Mouse (Mus musculus) MEL (cell line): ENCODE data around the gene Dlgap1.

ENCODE experiments used
- BHLHE40 ChIP-seq: IDR thresholded peaks from 2 replicates; pipeline ENCODE4 v1.6.1; 2012; ENCODE audit warnings: low read depth, mild to moderate bottlenecking, inconsistent platforms, low read length, improper control_type of control experiment, borderline replicate concordance
- CHD1 ChIP-seq: IDR thresholded peaks from 2 replicates; pipeline ENCODE4 v1.6.1; 2012; ENCODE audit warnings: low read depth, mild to moderate bottlenecking, inconsistent platforms, low read length, improper control_type of control experiment
- CTCF ChIP-seq, 3 experiments: IDR thresholded peaks in 2 of 3; conservative IDR thresholded peaks in 1 of 3; 2 replicates each; pipeline ENCODE4 v1.5.1; 2011 to 2012; ENCODE audit warnings: low read length in 3 of 3, low read depth in 2 of 3, mild to moderate bottlenecking in 2 of 3, improper control_type of control experiment in 1 of 3, inconsistent platforms in 1 of 3, mixed read lengths in 1 of 3, moderate library complexity in 1 of 3; ENCODE audit not compliant: control insufficient read depth in 1 of 3, insufficient read depth in 1 of 3, poor library complexity in 1 of 3, severe bottlenecking in 1 of 3
- GATA1 ChIP-seq: IDR thresholded peaks from 2 replicates; pipeline ENCODE4 v1.6.1; 2011; ENCODE audit warnings: low read depth, low read length, improper control_type of control experiment
- MAZ ChIP-seq: IDR thresholded peaks from 2 replicates; pipeline ENCODE4 v1.6.1; 2012; ENCODE audit warnings: low read depth, mild to moderate bottlenecking, inconsistent platforms, low read length, improper control_type of control experiment
- MYC ChIP-seq: IDR thresholded peaks from 2 replicates; pipeline ENCODE4 v1.6.1; 2011; ENCODE audit warnings: low read depth, mild to moderate bottlenecking, low read length, improper control_type of control experiment, moderate library complexity
- POLR2A ChIP-seq, 2 experiments: IDR thresholded peaks; 2 replicates each; pipeline ENCODE4 v1.6.1; 2011 to 2012; ENCODE audit warnings: low read length in 2 of 2, mild to moderate bottlenecking in 2 of 2, control low read depth in 1 of 2, improper control_type of control experiment in 1 of 2, low read depth in 1 of 2, moderate library complexity in 1 of 2; ENCODE audit not compliant: control insufficient read depth in 1 of 2, insufficient read depth in 1 of 2, poor library complexity in 1 of 2
- POLR2AphosphoS2 ChIP-seq: IDR thresholded peaks from 2 replicates; pipeline ENCODE4 v1.6.1; 2011; ENCODE audit warnings: low read length, improper control_type of control experiment
- TCF12 ChIP-seq: IDR thresholded peaks from 2 replicates; pipeline ENCODE4 v1.6.1; 2014; ENCODE audit warnings: low read depth, mild to moderate bottlenecking, inconsistent platforms, low read length, improper control_type of control experiment, moderate library complexity
- ZC3H11A ChIP-seq: IDR thresholded peaks from 2 replicates; pipeline ENCODE4 v1.6.1; 2012; ENCODE audit warnings: low read depth, mild to moderate bottlenecking, inconsistent platforms, low read length, improper control_type of control experiment

DNA sequence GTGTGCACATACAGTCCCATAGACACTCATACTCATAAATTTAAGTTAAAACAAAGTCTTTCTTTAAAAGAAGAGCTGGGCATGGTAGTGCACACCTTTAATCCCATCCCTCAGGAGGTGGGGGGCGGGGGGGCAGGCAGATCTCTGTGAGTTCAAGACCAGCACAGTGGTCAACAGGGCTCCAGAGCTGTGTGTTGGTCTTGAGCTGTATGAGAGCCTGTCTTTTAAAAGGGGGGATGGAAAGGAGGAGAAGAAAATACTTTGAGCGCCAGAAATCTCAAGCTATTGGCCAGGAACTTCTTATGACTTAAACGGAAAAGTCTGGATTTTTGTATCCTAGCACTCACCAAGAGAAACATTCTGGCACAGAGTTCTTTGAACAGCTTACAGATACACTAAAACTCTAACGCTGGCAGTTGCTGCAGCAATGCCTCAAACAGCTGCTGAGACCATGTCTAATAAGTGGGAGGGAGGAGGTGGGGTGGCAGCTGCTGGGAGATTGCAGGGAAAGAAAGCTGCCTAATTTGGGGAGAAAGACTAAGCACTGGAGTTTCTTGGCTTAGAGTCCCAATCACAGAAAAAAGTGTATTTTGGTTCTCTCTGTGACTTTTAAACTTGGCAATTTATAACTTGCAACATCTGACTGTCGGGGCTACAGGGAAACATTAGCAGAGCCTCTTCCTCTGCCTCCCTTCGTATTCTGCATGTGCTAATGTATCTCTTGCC, 660.9 kb downstream of the Dlgap1 start:
- TF ChIP-seq POLR2A (IDR thresholded peaks at IDR 0.05; ENCODE audit: control insufficient read depth in 1 of 2, insufficient read depth in 1 of 2, low read depth in 1 of 2, low read length in 2 of 2, poor library complexity in 1 of 2) (no peak), ZC3H11A (no peak), CTCF (IDR thresholded peaks at IDR 0.05 in 2 of 3, conservative IDR thresholded peaks at IDR 0.05 in 1 of 3; ENCODE audit: control insufficient read depth in 1 of 3, insufficient read depth in 1 of 3, low read depth in 2 of 3, low read length in 3 of 3, poor library complexity in 1 of 3, severe bottlenecking in 1 of 3) (no peak), TCF12 (no peak), GATA1 (no peak), CHD1 (no peak), MAZ (no peak), MYC (no peak), BHLHE40 (no peak), POLR2AphosphoS2 (no peak)
